Mouse (Mus musculus) limb, embryonic 14.5 days (tissue): Measurements from ENCODE around the gene Tgoln1. TPM values are rescaled to one million over a fixed set of nuclear protein-coding genes. Genes with fewer than 3 reads are reported as not detected.
A peak's percentile ranks its signal among the peaks of the same experiment; 100 is the strongest.

ENCODE experiments used
- ATAC-seq: fragments of 200-750 bp; cut with Nextera tagmentation; 2 replicates; pipeline ENCODE4 v1.8.0; 2017; ENCODE audit warnings: low read depth, moderate number of reproducible peaks, moderate TSS enrichment; ENCODE audit not compliant: low FRiP score
- DNase-seq: peaks from one replicate; pipeline ENCODE4 v3.0.0-alpha.2; 2015; ENCODE audit warnings: low spot score
- H3K27ac ChIP-seq: fragments of 300-500 bp; sonication (generic); replicated peaks from 2 replicates; pipeline ENCODE4 v1.5.1; 2014; ENCODE audit warnings: low read depth, mild to moderate bottlenecking, low read length, moderate library complexity, mixed read lengths
- H3K27me3 ChIP-seq: fragments of 300-500 bp; sonication (generic); 2 replicates; pipeline ENCODE4 v1.6.1; 2014; ENCODE audit warnings: low read length, mixed read lengths; ENCODE audit not compliant: control insufficient read depth, insufficient read depth
- H3K36me3 ChIP-seq: fragments of 300-500 bp; sonication (generic); 2 replicates; pipeline ENCODE4 v1.6.1; 2014; ENCODE audit warnings: mild to moderate bottlenecking, low read length, moderate library complexity, mixed read lengths; ENCODE audit not compliant: control insufficient read depth, insufficient read depth
- H3K4me1 ChIP-seq: fragments of 300-500 bp; sonication (generic); 2 replicates; pipeline ENCODE4 v1.6.1; 2014; ENCODE audit warnings: antibody characterized with exemption, low read length, mixed read lengths; ENCODE audit not compliant: control insufficient read depth, insufficient read depth
- H3K4me2 ChIP-seq: fragments of 300-500 bp; sonication (generic); replicated peaks from 2 replicates; pipeline ENCODE4 v1.6.1; 2014; ENCODE audit warnings: low read depth, mild to moderate bottlenecking, low read length, moderate library complexity; ENCODE audit not compliant: severe bottlenecking
- H3K4me3 ChIP-seq: fragments of 300-500 bp; sonication (generic); replicated peaks from 2 replicates; pipeline ENCODE4 v1.5.1; 2014; ENCODE audit warnings: low read length
- H3K9ac ChIP-seq: fragments of 300-500 bp; sonication (generic); 2 replicates; pipeline ENCODE4 v1.6.1; 2014; ENCODE audit warnings: mild to moderate bottlenecking, low read depth, low read length, moderate library complexity; ENCODE audit not compliant: severe bottlenecking
- H3K9me3 ChIP-seq: fragments of 300-500 bp; sonication (generic); 2 replicates; pipeline ENCODE4 v1.6.1; 2016; ENCODE audit warnings: low read length; ENCODE audit not compliant: control insufficient read depth
- POLR2A ChIP-seq: fragments of 200-500 bp; IDR thresholded peaks from 2 replicates; pipeline ENCODE4 v1.8.0; 2012; ENCODE audit warnings: inconsistent platforms, mild to moderate bottlenecking, moderate library complexity, borderline replicate concordance; ENCODE audit not compliant: insufficient read depth, insufficient read length; ENCODE audit errors: extremely low read depth
- WGBS: fragments of 180-500 bp; shearing (Covaris S2); extraction: QIAGEN DNeasy Blood & Tissue Kit; methylation state at CpG from one replicate; pipeline ENCODE4 v1.1.7; 2014; 5-methylcytosine and 5-hydroxymethylcytosine counted together
- polyA plus RNA-seq, 2 experiments: library from polyadenylated mRNA; depleted of rRNA in 1 of 2; stranded (reverse) in 1 of 2; unstranded in 1 of 2; fragments of >200 nt; fragmentation: Nextera tagmentation in 1 of 2; extraction: Ambion mirVana in 1 of 2; gene quantifications; 2 replicates each; pipeline versions ENCODE4 v1.2.1 to v1.2.3; 2012 to 2014

Gene Tgoln1
- polyA plus RNA-seq, 2 experiments = 19.4 to 27.6 TPM

GRCm38 (mm10) chr6:72600216-72600615, 16.6 kb downstream of the Tgoln1 start:
- ATAC-seq (no peak), DNase-seq (no peak)
- Histone ChIP-seq H3K4me2 (no peak overlapping the region), H3K27ac (no peak overlapping the region), H3K4me1 (peaks cover 15% of the 10 kb centered on the region), H3K36me3 (peaks cover 16% of the 10 kb centered on the region), H3K4me3 (no peak overlapping the region), H3K9me3 (no peaks in the 10 kb centered on the region), H3K27me3 (no peaks in the 10 kb centered on the region), H3K9ac (no peak overlapping the region)
- WGBS = 73% methylated on average over 6 of the region's 6 CpGs
- TF ChIP-seq POLR2A = no peak

- Histone ChIP-seq H3K9ac (peak overlapping the region; percentile 69), H3K27me3 (no peaks in the 10 kb centered on the region), H3K36me3 (peaks cover 6% of the 10 kb centered on the region; the same call in 1 of the 2 replicates), H3K4me2 (peak overlapping the region; percentile 73), H3K4me3 (peak overlapping the region; percentile 62), H3K4me1 (peaks cover 15% of the 10 kb centered on the region), H3K9me3 (no peaks in the 10 kb centered on the region), H3K27ac (peak overlapping the region; percentile 89)
- DNase-seq = peak; percentile 71
- no peak for TF ChIP-seq POLR2A
- ATAC-seq = peak; percentile 30
- WGBS = 33% methylated on average over 12 of the region's 12 CpGs
Measured at GRCm38 (mm10) chr6:72598791-72599557, 17.8 kb downstream of the Tgoln1 start.

DNA sequence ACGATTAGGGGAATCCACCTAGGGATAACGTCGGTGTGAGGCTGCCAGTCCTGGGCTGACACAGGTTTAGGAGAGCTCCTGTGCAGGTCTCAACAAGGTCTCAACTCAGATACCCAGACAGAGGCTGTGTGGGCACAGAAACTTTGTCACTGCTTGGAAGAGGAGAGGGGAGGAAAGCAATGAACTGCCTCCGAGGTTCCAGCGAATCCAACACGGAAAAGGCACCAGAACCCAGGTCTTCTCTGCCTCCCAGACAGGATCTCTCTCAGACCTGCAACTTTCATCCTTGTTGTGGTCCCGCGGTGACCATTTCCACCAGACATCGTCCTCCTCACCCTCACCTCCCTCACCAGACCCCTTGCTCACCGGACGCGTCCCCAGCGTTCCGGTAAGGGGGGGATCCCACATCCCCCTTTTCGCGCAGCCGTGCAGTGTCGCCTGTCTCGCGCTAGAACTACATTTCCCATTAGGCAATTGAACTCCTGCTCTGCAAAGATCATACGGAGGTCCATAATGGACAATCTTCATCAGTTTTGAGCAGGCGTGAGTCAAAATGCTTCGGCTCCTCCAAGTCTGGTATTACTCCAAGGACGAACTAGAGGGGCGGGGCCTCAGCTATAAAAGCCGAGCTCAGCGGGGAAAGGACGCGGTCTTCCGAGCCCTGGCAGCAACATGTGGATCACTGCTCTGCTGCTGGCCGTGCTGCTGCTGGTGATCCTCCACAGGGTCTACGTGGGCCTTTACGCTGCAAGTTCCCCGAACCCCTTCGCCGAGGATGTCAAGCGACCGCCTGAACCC, 18.6 kb downstream of the Tgoln1 start, which contains the start of the genes Elmod3 and Retsat:
TSS of gene Elmod3 (minus strand) at position 458 of the 798 bp plus-strand sequence.
TSS of gene Retsat (plus strand) at position 520 of the 798 bp plus-strand sequence.
- Histone ChIP-seq H3K27me3 (no peaks in the 10 kb centered on the region), H3K9me3 (no peaks in the 10 kb centered on the region), H3K4me2 (peak within 1 kb of the TSS; percentile 73), H3K4me3 (peak within 1 kb of the TSS; percentile 62), H3K36me3 (no peaks in the 10 kb centered on the region), H3K27ac (peak within 1 kb of the TSS; percentile 89), H3K4me1 (peaks cover 15% of the 10 kb centered on the region), H3K9ac (peak within 1 kb of the TSS; percentile 69)
- peak; percentile 93 for ATAC-seq
- 2% methylated on average over 38 of the region's 38 CpGs for WGBS
- peak; percentile 98 for TF ChIP-seq POLR2A
- peak; percentile 98 for DNase-seq

GRCm38 (mm10) chr6:72597083-72597874, 19.5 kb downstream of the Tgoln1 start:
- Histone ChIP-seq H3K27me3 (no peaks in the 10 kb centered on the region), H3K4me3 (peak overlapping the region; percentile 62), H3K36me3 (no peaks in the 10 kb centered on the region), H3K4me1 (peaks cover 15% of the 10 kb centered on the region), H3K27ac (0 out of 2 replicates have a peak overlapping the region, but pooled peaks have one; percentile 15), H3K9me3 (no peaks in the 10 kb centered on the region), H3K9ac (peak overlapping the region; percentile 69), H3K4me2 (peak overlapping the region; percentile 73)
- no peak for TF ChIP-seq POLR2A
- no peak for DNase-seq
- WGBS = 41% methylated on average over 13 of the region's 13 CpGs
- ATAC-seq = no peak
